Mouse (Mus musculus): ENCODE measurements around the gene Gchfr. TPM values are rescaled to one million over a fixed set of nuclear protein-coding genes. Genes with fewer than 3 reads are reported as not detected.

Gene Gchfr
- polyA plus RNA-seq, 1 experiment from 2014 or later = 47.1 TPM

DNA sequence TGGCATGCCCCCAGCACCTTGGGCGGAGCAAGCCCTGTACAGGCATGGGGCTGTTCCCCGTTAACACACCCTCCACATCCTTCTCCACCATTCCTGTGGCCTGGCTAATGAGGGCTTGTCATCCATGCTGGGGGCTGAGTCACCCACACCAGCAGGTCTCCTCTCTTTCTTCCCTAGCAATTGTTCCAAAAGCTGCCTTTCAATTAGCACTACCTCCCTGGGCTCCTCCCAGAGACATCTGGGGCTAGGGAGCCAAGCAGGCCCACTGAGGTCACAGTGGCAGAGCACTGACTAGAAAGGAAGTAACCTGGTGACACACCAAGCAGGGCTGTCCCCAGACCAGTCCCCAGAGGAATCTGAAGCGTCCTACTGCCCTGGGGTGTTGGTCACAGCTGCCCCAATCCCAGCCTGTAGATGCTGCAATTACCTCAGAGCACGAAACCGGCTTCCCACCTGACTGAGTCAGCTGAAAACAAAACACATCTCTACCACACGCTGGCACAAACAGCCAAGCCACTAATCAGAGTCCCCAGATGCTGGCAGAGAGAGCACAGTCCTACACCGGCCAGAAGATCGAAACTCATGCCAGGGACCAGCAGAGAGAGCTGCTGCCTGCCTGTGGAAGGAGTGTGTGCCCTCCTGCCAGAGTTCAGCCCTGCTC, 6.5 kb downstream of the Gchfr start, which contains the start of gene Gm14137:
TSS of gene Gm14137 (plus strand) at position 519 of the 661 bp plus-strand sequence.
- peak within 1 kb of the TSS; percentile 45; the same call in 1 of the 2 replicates for H3K4me2 ChIP-seq
- H3K9ac ChIP-seq = no peak within 1 kb of the TSS

GRCm38 (mm10) chr2:119174866-119175265, 7.3 kb downstream of the Gchfr start:
- no peak for DNase-seq
- WGBS (ENCODE audit: insufficient replicate concordance) = 74% methylated on average over 14 of the region's 14 CpGs
- Histone ChIP-seq H3K27ac (no peak overlapping the region), H3K9ac (no peak overlapping the region), H3K4me2 (no peak overlapping the region), H3K27me3 (no peaks in the 10 kb centered on the region), H3K9me3 (replicated peaks) (no peaks in the 10 kb centered on the region), H3K4me3 (replicated peaks) (no peak overlapping the region), H3K4me1 (replicated peaks) (peaks cover 30% of the 10 kb centered on the region), H3K36me3 (peaks cover 11% of the 10 kb centered on the region)
- ATAC-seq (ENCODE audit: low read depth) = no peak

More for the DNA sequence above, 6.5 kb downstream of the Gchfr start, which contains the start of gene Gm14137:
- peaks cover 30% of the 10 kb centered on the region for H3K4me1 ChIP-seq (replicated peaks)
- peaks cover 6% of the 10 kb centered on the region; the same call in 1 of the 2 replicates for H3K27me3 ChIP-seq
- 0 out of 2 replicates have a peak within 1 kb of the TSS, but pooled peaks have one; percentile 62 for H3K27ac ChIP-seq
- ATAC-seq (ENCODE audit: low read depth) (no peak), DNase-seq (no peak)
- H3K4me3 ChIP-seq (replicated peaks) = no peak within 1 kb of the TSS
- peaks cover 6% of the 10 kb centered on the region; the same call in 1 of the 2 replicates for H3K36me3 ChIP-seq
- 61% methylated on average over 8 of the region's 8 CpGs for whole genome bisulfite sequencing (ENCODE audit: insufficient replicate concordance)
- H3K9me3 ChIP-seq (replicated peaks) = no peaks in the 10 kb centered on the region

GRCm38 (mm10) chr2:119175614-119176013, 8.0 kb downstream of the Gchfr start:
- 48% methylated on average over 6 of the region's 6 CpGs for WGBS (ENCODE audit: insufficient replicate concordance)
- Histone ChIP-seq H3K27ac (no peak overlapping the region), H3K9me3 (replicated peaks) (no peaks in the 10 kb centered on the region), H3K27me3 (no peaks in the 10 kb centered on the region), H3K4me3 (replicated peaks) (no peak overlapping the region), H3K36me3 (peaks cover 18% of the 10 kb centered on the region), H3K9ac (no peak overlapping the region), H3K4me1 (replicated peaks) (peaks cover 30% of the 10 kb centered on the region), H3K4me2 (no peak overlapping the region)
- DNase-seq (no peak), ATAC-seq (ENCODE audit: low read depth) (no peak)

- H3K36me3 ChIP-seq = peaks cover 23% of the 10 kb centered on the region
- H3K4me2 ChIP-seq = no peak overlapping the region
- H3K4me1 ChIP-seq (replicated peaks) = peaks cover 27% of the 10 kb centered on the region
- 54% methylated on average over 3 of the region's 3 CpGs for WGBS (ENCODE audit: insufficient replicate concordance)
- no peak overlapping the region for H3K27ac ChIP-seq
- ATAC-seq (ENCODE audit: low read depth) (no peak), DNase-seq (no peak)
- no peaks in the 10 kb centered on the region for H3K9me3 ChIP-seq (replicated peaks)
- no peak overlapping the region for H3K9ac ChIP-seq
- no peak overlapping the region for H3K4me3 ChIP-seq (replicated peaks)
- H3K27me3 ChIP-seq = no peaks in the 10 kb centered on the region
Observed at GRCm38 (mm10) chr2:119176761-119177160, 9.2 kb downstream of the Gchfr start.

GRCm38 (mm10) chr2:119177384-119177939, 9.9 kb downstream of the Gchfr start:
- no peaks in the 10 kb centered on the region for H3K27me3 ChIP-seq
- no peak for DNase-seq
- ATAC-seq (ENCODE audit: low read depth) = no peak
- H3K4me1 ChIP-seq (replicated peaks) = peaks cover 20% of the 10 kb centered on the region
- H3K9ac ChIP-seq = no peak overlapping the region
- no peak overlapping the region for H3K27ac ChIP-seq
- no peaks in the 10 kb centered on the region for H3K9me3 ChIP-seq (replicated peaks)
- H3K36me3 ChIP-seq = peaks cover 20% of the 10 kb centered on the region
- no peak overlapping the region for H3K4me2 ChIP-seq
- H3K4me3 ChIP-seq (replicated peaks) = no peak overlapping the region
- 75% methylated on average over 5 of the region's 5 CpGs for WGBS (ENCODE audit: insufficient replicate concordance)

DNA sequence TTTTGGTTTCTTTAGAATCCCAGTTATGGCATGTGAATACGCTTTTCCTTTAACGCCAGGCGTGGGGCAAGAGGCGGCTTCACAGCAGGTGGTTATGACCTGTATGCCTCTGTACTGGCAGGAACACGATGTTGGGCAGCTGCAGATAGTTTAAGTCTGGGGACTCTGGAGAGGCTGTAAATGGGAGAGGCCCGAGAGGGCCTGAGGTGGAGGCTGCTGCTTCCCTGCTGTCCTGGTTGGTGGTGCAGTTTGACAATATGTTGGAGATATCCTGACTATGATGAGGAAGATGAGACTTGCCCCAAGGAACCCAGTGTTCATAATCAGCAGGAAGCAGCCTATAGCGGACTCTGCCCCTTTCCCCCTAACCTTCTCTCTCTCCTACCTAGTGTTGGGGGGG, 15.3 kb downstream of the Gchfr start:
- Histone ChIP-seq H3K4me1 (replicated peaks) (no peaks in the 10 kb centered on the region; the same call in 1 of the 2 replicates), H3K9me3 (replicated peaks) (no peaks in the 10 kb centered on the region), H3K36me3 (peaks cover 34% of the 10 kb centered on the region), H3K4me3 (replicated peaks) (no peak overlapping the region), H3K9ac (no peak overlapping the region), H3K27ac (no peak overlapping the region), H3K27me3 (no peaks in the 10 kb centered on the region), H3K4me2 (no peak overlapping the region)
- ATAC-seq (ENCODE audit: low read depth) (no peak), DNase-seq (no peak)
- WGBS (ENCODE audit: insufficient replicate concordance) = 71% methylated on average over 7 of the region's 7 CpGs

GRCm38 (mm10) chr2:119189029-119189710, 21.6 kb downstream of the Gchfr start:
- peak; percentile 75 for DNase-seq
- peak; percentile 88 for ATAC-seq (ENCODE audit: low read depth)
- Histone ChIP-seq H3K4me2 (peak overlapping the region; percentile 87), H3K4me1 (replicated peaks) (peaks cover 14% of the 10 kb centered on the region), H3K27me3 (no peaks in the 10 kb centered on the region), H3K9ac (peak overlapping the region; percentile 65), H3K36me3 (peaks cover 2% of the 10 kb centered on the region; the same call in 1 of the 2 replicates), H3K27ac (no peak overlapping the region), H3K4me3 (replicated peaks) (peak overlapping the region; percentile 54), H3K9me3 (replicated peaks) (no peaks in the 10 kb centered on the region)
- WGBS (ENCODE audit: insufficient replicate concordance) = 5% methylated on average over 15 of the region's 15 CpGs

DNA sequence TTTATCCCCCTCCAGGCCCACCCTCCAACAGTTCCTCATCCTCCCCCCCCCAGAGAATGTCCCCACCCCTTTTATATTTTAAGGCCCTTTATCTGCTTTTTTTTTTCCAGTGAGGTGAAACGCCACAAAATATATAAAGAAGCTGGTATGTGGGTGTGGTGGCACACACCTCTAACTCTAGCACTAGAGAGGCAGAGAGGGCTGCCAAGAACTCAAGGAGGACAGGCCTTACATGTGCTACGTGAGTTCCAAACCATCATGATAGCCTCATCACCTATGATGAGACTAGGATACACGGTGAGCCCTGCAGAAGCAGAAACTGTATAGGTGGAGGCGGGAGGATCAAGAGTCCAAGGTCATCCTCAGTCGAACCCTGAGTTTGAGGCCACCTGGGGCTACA, 23.4 kb downstream of the Gchfr start:
- H3K4me1 ChIP-seq (replicated peaks) = peaks cover 14% of the 10 kb centered on the region
- 0 out of 2 replicates have a peak overlapping the region, but pooled peaks have one; percentile 13 for H3K9ac ChIP-seq
- no peak for ATAC-seq (ENCODE audit: low read depth)
- no peak overlapping the region for H3K27ac ChIP-seq
- H3K9me3 ChIP-seq (replicated peaks) = no peaks in the 10 kb centered on the region
- H3K4me3 ChIP-seq (replicated peaks) = no peak overlapping the region
- DNase-seq = no peak
- H3K27me3 ChIP-seq = no peaks in the 10 kb centered on the region
- H3K4me2 ChIP-seq = no peak overlapping the region
- no peaks in the 10 kb centered on the region for H3K36me3 ChIP-seq
- WGBS (ENCODE audit: insufficient replicate concordance) = 64% methylated on average over 5 of the region's 5 CpGs

- Histone ChIP-seq H3K27ac (no peak overlapping the region), H3K9ac (no peak overlapping the region), H3K4me1 (replicated peaks) (peaks cover 26% of the 10 kb centered on the region), H3K4me2 (no peak overlapping the region), H3K27me3 (no peaks in the 10 kb centered on the region), H3K36me3 (no peaks in the 10 kb centered on the region), H3K4me3 (replicated peaks) (no peak overlapping the region), H3K9me3 (replicated peaks) (no peaks in the 10 kb centered on the region)
- WGBS (ENCODE audit: insufficient replicate concordance) = 78% methylated on average over 5 of the region's 5 CpGs
- DNase-seq (no peak), ATAC-seq (ENCODE audit: low read depth) (no peak)
Observed at GRCm38 (mm10) chr2:119194140-119194539, 26.6 kb downstream of the Gchfr start.

- no peak overlapping the region for H3K9ac ChIP-seq
- no peaks in the 10 kb centered on the region for H3K36me3 ChIP-seq
- H3K4me3 ChIP-seq (replicated peaks) = no peak overlapping the region
- no peak overlapping the region for H3K27ac ChIP-seq
- H3K4me1 ChIP-seq (replicated peaks) = peaks cover 17% of the 10 kb centered on the region; the same call in 1 of the 2 replicates
- no peak overlapping the region for H3K4me2 ChIP-seq
- 54% methylated on average over 4 of the region's 4 CpGs for WGBS (ENCODE audit: insufficient replicate concordance)
- H3K27me3 ChIP-seq = no peaks in the 10 kb centered on the region
- DNase-seq (no peak), ATAC-seq (ENCODE audit: low read depth) (no peak)
- H3K9me3 ChIP-seq (replicated peaks) = no peaks in the 10 kb centered on the region
Observed at GRCm38 (mm10) chr2:119196316-119197108, 28.9 kb downstream of the Gchfr start.

DNA sequence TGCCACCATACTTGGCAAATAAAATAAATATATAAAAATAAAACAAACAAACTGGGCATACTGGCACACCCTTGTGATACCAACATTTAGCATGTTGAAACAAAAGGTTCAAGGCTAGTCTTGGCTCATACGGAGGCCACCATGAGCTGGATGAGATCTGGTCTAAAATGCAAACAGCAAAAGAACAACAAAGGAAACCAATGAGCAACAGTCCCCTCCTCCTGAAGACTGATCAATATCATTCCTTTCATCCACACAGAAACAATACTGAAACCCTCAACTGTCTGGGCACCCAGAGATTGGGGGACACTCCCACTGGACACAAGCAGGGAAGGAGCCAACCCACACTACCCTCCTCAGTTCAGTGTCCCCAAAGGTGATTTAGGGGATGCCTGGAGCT, 29.9 kb downstream of the Gchfr start:
- Histone ChIP-seq H3K9me3 (replicated peaks) (no peaks in the 10 kb centered on the region), H3K9ac (no peak overlapping the region), H3K27me3 (no peaks in the 10 kb centered on the region), H3K4me3 (replicated peaks) (no peak overlapping the region), H3K4me2 (no peak overlapping the region), H3K4me1 (replicated peaks) (peaks cover 17% of the 10 kb centered on the region; the same call in 1 of the 2 replicates), H3K36me3 (no peaks in the 10 kb centered on the region), H3K27ac (no peak overlapping the region; the same call in 1 of the 2 replicates)
- WGBS (ENCODE audit: insufficient replicate concordance) = 55% methylated on average over 1 of the region's 1 CpGs
- ATAC-seq (ENCODE audit: low read depth) = no peak
- DNase-seq = no peak
